Mouse (Mus musculus) liver, embryonic 16.5 days (tissue): ENCODE results near the gene Amigo1. TPM values are rescaled to one million over a fixed set of nuclear protein-coding genes. Genes with fewer than 3 reads are reported as not detected.

ENCODE experiments used
- ATAC-seq: fragments of 200-750 bp; cut with Nextera tagmentation; 2 replicates; pipeline ENCODE4 v1.8.0; 2017; ENCODE audit warnings: low read depth, mild to moderate bottlenecking, moderate number of reproducible peaks, moderate library complexity
- H3K27ac ChIP-seq: fragments of 300-500 bp; sonication (generic); 2 replicates; pipeline ENCODE4 v1.5.1; 2014; ENCODE audit warnings: mild to moderate bottlenecking, low read length
- H3K27me3 ChIP-seq: fragments of 300-500 bp; sonication (generic); 2 replicates; pipeline ENCODE4 v1.6.1; 2014; ENCODE audit warnings: low read depth, low read length, mixed read lengths; ENCODE audit not compliant: control insufficient read depth, insufficient read depth
- H3K36me3 ChIP-seq: fragments of 300-500 bp; sonication (generic); 2 replicates; pipeline ENCODE4 v1.6.1; 2014; ENCODE audit warnings: mild to moderate bottlenecking; ENCODE audit not compliant: control insufficient read depth, insufficient read depth
- H3K4me1 ChIP-seq: fragments of 300-500 bp; sonication (generic); 2 replicates; pipeline ENCODE4 v1.6.1; 2014; ENCODE audit warnings: low read depth, low read length, mixed read lengths; ENCODE audit not compliant: control insufficient read depth
- H3K4me2 ChIP-seq: fragments of 300-500 bp; sonication (generic); 2 replicates; pipeline ENCODE4 v1.6.1; 2014; ENCODE audit warnings: low read depth, low read length, mixed read lengths
- H3K4me3 ChIP-seq: fragments of 300-500 bp; sonication (generic); 2 replicates; pipeline ENCODE4 v1.5.1; 2014; ENCODE audit warnings: low read depth, mild to moderate bottlenecking, low read length
- H3K9ac ChIP-seq: fragments of 300-500 bp; sonication (generic); 2 replicates; pipeline ENCODE4 v1.6.1; 2014; ENCODE audit warnings: low read depth, low read length
- H3K9me3 ChIP-seq: fragments of 300-500 bp; sonication (generic); replicated peaks from 2 replicates; pipeline ENCODE4 v1.6.1; 2016; ENCODE audit warnings: low read length; ENCODE audit not compliant: control insufficient read depth
- WGBS: fragments of 180-500 bp; shearing (Covaris S2); extraction: QIAGEN DNeasy Blood & Tissue Kit; methylation state at CpG from one replicate; pipeline ENCODE4 v1.1.7; 2014; ENCODE audit not compliant: insufficient replicate concordance; 5-methylcytosine and 5-hydroxymethylcytosine counted together
- polyA plus RNA-seq: library from polyadenylated mRNA; unstranded; fragments of >200 nt; fragmentation: Nextera tagmentation; extraction: Ambion mirVana; gene quantifications from 2 replicates; pipeline ENCODE4 v1.2.1, GENCODE M21; 2015

Amigo1 gene
- polyA plus RNA-seq, 1 experiment from 2014 or later, result 0.61 TPM

DNA sequence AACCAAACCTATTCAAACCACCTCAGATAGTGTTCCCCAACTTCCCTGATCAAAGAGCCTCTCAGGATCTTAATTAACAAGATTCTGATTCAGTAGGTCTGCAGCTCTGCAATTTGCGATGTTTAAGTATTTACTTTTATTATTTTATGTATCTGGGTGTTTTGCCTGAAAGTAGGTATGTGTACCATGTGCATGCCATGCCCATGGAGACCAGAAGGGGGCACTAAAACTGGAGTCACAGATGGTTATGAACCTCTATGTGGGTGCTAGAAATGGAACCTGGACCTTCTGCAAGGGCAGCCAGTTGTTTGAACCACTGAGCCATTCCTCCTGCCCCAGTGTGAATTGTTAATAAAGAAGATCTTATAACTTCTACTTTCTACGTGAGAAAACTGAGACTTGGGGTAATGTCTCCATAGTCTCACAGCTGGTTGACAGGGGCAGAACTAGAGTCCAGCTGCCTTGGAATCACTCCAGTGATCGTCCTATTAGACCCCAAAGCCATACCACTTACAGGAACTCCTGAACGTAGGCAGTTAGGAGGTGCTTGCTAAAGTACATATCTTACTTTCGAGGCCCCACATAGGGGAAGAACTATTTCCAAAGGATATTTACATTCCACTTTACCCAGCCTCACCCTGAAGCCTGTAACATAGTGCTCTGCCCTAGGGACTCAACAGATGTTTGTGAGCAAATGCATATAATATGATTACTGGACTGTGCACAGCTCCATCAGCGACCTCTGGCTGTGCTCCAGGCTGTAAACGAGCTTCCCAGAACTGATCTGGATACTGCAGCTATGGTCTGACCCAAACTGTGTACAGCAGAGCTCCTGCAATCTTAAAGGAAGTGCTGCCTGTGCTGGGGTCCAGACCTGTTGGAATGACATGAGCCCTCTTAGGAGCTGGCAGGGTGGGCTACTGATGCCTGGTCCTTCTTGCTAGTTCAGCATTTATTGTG is 7.1 kb upstream of the Amigo1 start:
- H3K4me3 ChIP-seq, result no peak overlapping the region
- WGBS, result 69% methylated on average over 7 of the region's 7 CpGs
- no peak overlapping the region for H3K4me2 ChIP-seq
- no peak overlapping the region for H3K27ac ChIP-seq
- no peak overlapping the region for H3K9ac ChIP-seq
- no peaks in the 10 kb centered on the region for H3K36me3 ChIP-seq
- no peaks in the 10 kb centered on the region for H3K9me3 ChIP-seq
- no peak for ATAC-seq
- H3K4me1 ChIP-seq, result no peaks in the 10 kb centered on the region
- H3K27me3 ChIP-seq, result no peaks in the 10 kb centered on the region; the same call in 1 of the 2 replicates

DNA sequence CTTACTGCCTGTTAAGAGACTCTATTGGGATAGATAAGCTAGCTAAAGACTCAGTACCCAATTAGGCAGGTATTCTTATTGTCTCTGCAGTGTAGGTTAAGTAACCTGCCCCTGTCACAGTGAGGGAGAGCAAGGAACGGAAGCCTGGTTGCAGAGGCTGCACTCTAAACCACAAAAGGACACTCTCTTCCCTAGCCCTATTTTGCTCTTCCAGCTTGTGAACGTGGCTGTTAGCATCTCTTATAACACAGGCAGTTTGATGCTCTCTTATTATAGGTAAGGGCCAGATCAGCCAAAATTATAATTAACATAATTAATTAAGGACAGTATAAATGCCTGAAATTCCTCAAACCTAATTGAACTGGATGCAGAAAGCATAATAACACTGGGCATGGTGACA is 5.6 kb upstream of the Amigo1 start:
- H3K4me2 ChIP-seq, result no peak overlapping the region
- no peak for ATAC-seq
- no peak overlapping the region for H3K4me3 ChIP-seq
- H3K4me1 ChIP-seq, result peaks cover 2% of the 10 kb centered on the region
- no peak overlapping the region for H3K9ac ChIP-seq
- no peaks in the 10 kb centered on the region for H3K9me3 ChIP-seq
- 21% methylated on average over 2 of the region's 2 CpGs for WGBS
- no peaks in the 10 kb centered on the region for H3K36me3 ChIP-seq
- peaks cover 11% of the 10 kb centered on the region for H3K27me3 ChIP-seq
- H3K27ac ChIP-seq, result no peak overlapping the region

GRCm38 (mm10) chr3:108184742-108185141 is 1.4 kb upstream of the Amigo1 start:
- no peak for ATAC-seq
- 52% methylated on average over 3 of the region's 3 CpGs for WGBS
- Histone ChIP-seq H3K4me3 (no peak overlapping the region), H3K4me2 (no peak overlapping the region), H3K27me3 (peaks cover 38% of the 10 kb centered on the region), H3K4me1 (peaks cover 13% of the 10 kb centered on the region), H3K9me3 (no peaks in the 10 kb centered on the region), H3K9ac (no peak overlapping the region), H3K36me3 (no peaks in the 10 kb centered on the region), H3K27ac (no peak overlapping the region)

DNA sequence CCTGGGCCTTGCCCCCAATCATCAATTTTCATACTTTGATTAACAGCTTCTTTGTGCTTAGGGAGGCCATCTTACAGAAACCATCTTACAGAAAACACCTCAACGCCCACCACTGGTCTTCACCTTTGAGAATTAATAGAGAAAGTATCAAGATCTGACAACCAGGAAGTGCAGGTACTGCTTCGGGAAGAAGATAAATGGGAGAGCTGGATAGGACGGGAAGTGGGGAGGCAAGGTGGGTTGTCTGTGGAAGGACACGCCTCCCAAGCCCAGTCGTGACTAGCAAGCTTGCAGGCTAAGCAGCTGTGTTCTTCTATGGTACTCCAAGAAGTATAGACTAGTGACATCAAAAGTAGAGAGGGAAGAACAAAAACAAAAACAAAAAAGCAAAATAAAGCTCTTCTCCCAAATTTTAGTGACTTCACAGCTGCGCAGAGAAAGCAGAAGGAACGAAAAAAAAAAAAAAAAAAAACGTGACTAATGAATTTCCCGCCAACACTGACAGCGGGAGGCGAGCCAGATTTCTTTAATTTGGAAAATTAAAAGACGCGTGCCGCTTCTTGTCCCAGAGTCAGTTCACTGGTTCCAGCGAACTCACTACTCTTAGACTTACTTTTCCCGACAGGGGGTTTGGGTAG is 556 bp upstream of the Amigo1 start:
- Histone ChIP-seq H3K27ac (no peak overlapping the region), H3K9ac (no peak overlapping the region; the same call in 1 of the 2 replicates), H3K27me3 (peaks cover 38% of the 10 kb centered on the region), H3K4me2 (peak overlapping the region; percentile 94), H3K36me3 (no peaks in the 10 kb centered on the region), H3K9me3 (no peaks in the 10 kb centered on the region), H3K4me3 (peak overlapping the region; percentile 69), H3K4me1 (peaks cover 13% of the 10 kb centered on the region)
- ATAC-seq, result no peak
- 3% methylated on average over 16 of the region's 16 CpGs for WGBS

DNA sequence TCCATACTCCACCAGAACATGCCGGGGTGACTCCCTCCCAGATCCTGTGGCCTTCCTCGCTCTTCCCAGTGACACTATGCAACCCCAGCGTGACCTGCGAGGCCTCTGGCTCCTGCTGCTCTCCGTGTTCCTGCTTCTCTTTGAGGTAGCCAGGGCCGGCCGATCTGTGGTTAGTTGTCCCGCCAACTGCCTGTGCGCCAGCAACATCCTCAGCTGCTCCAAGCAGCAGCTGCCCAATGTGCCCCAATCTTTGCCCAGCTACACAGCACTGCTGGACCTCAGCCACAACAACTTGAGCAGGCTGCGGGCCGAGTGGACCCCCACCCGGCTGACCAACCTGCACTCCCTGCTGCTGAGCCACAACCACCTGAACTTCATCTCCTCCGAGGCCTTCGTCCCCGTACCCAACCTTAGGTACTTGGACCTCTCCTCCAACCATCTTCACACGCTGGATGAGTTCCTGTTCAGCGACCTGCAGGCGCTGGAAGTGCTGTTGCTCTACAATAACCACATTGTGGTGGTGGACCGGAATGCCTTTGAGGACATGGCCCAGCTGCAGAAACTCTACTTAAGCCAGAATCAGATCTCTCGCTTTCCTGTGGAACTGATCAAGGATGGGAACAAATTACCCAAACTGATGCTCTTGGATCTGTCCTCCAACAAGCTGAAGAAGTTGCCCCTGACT is 1.1 kb downstream of the Amigo1 start:
- no peak for ATAC-seq
- Histone ChIP-seq H3K27me3 (peaks cover 38% of the 10 kb centered on the region), H3K4me3 (no peak overlapping the region), H3K9ac (no peak overlapping the region), H3K36me3 (no peaks in the 10 kb centered on the region), H3K4me1 (peaks cover 13% of the 10 kb centered on the region), H3K4me2 (no peak overlapping the region), H3K9me3 (no peaks in the 10 kb centered on the region), H3K27ac (no peak overlapping the region)
- 51% methylated on average over 20 of the region's 20 CpGs for WGBS

- WGBS, result 57% methylated on average over 9 of the region's 9 CpGs
- no peak overlapping the region for H3K27ac ChIP-seq
- no peak overlapping the region for H3K4me3 ChIP-seq
- peaks cover 38% of the 10 kb centered on the region for H3K27me3 ChIP-seq
- no peak for ATAC-seq
- H3K4me2 ChIP-seq, result no peak overlapping the region
- H3K36me3 ChIP-seq, result no peaks in the 10 kb centered on the region
- no peak overlapping the region for H3K9ac ChIP-seq
- H3K4me1 ChIP-seq, result peaks cover 13% of the 10 kb centered on the region
- H3K9me3 ChIP-seq, result no peaks in the 10 kb centered on the region
Observed at GRCm38 (mm10) chr3:108188716-108189490, 2.8 kb downstream of the Amigo1 start.

DNA sequence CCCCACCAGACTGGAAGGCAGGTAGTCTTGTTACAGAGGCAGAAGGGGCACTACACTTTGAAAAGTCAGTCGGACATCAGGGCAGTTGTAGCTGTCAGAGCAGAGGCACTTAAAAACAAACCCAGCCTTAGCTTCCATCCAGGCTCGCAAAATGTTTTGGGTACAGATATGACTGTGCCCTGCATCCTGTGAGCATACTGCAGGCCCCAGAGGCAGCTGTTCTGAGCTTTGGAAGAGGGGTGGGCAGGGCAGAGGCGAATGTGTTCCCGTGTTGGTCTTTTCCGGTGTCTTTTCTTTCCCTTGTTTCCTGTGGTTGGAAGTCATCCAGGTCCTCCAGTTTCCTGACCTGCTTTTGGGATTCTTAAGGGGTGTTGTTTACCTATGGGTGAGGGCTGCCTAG is 3.8 kb downstream of the Amigo1 start:
- H3K9me3 ChIP-seq, result no peaks in the 10 kb centered on the region
- no peak overlapping the region for H3K4me2 ChIP-seq
- no peak overlapping the region for H3K4me3 ChIP-seq
- H3K9ac ChIP-seq, result no peak overlapping the region
- peaks cover 13% of the 10 kb centered on the region for H3K4me1 ChIP-seq
- 36% methylated on average over 5 of the region's 5 CpGs for WGBS
- H3K36me3 ChIP-seq, result no peaks in the 10 kb centered on the region
- H3K27me3 ChIP-seq, result peaks cover 34% of the 10 kb centered on the region
- ATAC-seq, result no peak
- no peak overlapping the region for H3K27ac ChIP-seq

GRCm38 (mm10) chr3:108193686-108194085 is 7.6 kb downstream of the Amigo1 start:
- Histone ChIP-seq H3K4me2 (no peak overlapping the region), H3K27ac (no peak overlapping the region), H3K36me3 (no peaks in the 10 kb centered on the region), H3K4me3 (no peak overlapping the region), H3K27me3 (peaks cover 3% of the 10 kb centered on the region; the same call in 1 of the 2 replicates), H3K9ac (no peak overlapping the region), H3K9me3 (no peaks in the 10 kb centered on the region), H3K4me1 (peaks cover 3% of the 10 kb centered on the region; the same call in 1 of the 2 replicates)
- no peak for ATAC-seq
- WGBS, result 62% methylated on average over 4 of the region's 4 CpGs
